Mouse (Mus musculus) small intestine, adult 2 months (tissue): ENCODE measurements around the gene Tbxa2r.

Experiments used
- CTCF ChIP-seq: fragments of 200-500 bp; IDR thresholded peaks from 2 replicates; pipeline ENCODE4 v1.5.1; 2012; ENCODE audit warnings: low read depth, mild to moderate bottlenecking, control low read depth, inconsistent platforms, low read length, moderate library complexity, mixed read lengths; ENCODE audit not compliant: insufficient replicate concordance, insufficient read length; ENCODE audit errors: extremely low read depth
- POLR2A ChIP-seq: fragments of 200-500 bp; IDR thresholded peaks from 2 replicates; pipeline ENCODE4 v1.6.1; 2012; ENCODE audit warnings: low read depth, mild to moderate bottlenecking, control low read depth, inconsistent platforms, low read length, moderate library complexity

- TF ChIP-seq POLR2A: peak; percentile 71; the same call in 1 of the 2 replicates
- TF ChIP-seq CTCF: no peak
Observed at GRCm38 (mm10) chr10:81383802-81384604, 55.5 kb downstream of the Tbxa2r start, which contains the start of the genes Dohh and Gm48551.
